Mouse (Mus musculus) layer of hippocampus, adult 9-10 months (tissue): ENCODE measurements at regions not wholly inside any gene's neighbourhood (a gene's known extent, or its start where the extent isn't known, plus 50 kb on each side); places are given as distances from the start of the nearest gene placed in this dataset.

Source experiments
- DNase-seq: peaks from one replicate; pipeline ENCODE4 v3.0.0; 2022; ENCODE audit warnings: low spot score

DNA sequence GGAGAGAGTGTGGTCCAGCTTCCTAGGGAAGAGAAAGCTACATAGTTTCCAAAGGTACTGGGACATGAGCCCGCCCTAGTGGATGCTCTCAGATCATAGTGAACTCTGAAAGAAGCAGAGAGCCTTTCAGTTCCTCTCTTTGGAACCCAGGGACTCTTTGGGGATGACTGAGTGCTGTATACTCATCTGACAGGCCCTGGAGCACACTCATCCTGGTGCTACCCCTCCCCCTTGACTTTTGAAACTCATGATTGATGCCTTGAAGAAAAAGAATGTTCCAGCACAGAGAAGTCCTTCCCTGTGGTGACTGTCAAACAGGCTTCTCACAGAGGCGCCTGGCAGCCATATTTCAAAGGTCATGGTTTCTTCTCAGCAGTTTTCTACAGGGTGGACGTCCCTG, 254.2 kb upstream of the Eif4g2 start:
- DNase-seq = no peak

DNA sequence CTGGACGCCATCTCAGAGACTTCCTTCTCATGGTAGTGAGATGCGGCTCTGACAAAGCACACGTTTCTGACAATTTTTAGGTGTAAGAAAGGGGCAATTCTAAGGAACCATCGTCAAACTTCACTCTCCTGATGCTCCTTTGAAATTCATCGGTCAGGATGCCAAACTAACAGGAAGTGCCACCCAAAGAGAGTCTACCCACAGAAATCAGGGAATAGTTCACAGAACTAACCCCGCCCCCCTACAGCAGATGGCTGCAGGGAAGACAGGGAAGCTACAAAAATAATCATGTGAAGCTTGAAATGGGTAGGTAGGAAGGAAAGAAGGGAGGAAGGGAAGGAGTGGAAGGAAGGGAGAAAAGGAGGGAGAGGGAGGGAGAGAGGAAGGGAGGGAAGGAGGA, 240.1 kb upstream of the Eif4g2 start:
- DNase-seq = no peak

DNA sequence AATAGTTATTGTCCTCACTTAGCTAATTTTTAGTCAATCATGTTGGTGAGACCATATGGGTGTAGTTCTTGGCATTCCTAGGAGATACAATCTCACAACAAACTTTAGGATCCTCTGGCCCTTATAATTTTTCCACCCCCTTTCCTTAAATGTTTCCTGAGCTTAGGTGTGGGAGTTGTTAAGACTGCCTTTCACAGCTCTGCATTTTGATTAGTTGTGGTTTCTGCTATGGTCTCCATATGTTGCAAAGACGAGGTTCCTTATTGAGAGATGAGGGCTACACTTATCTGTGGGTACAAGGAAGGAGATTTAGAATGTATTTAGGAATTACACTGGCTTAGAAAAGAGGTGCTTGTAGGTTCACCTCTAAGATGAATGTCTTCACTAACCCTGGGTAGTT, 237.1 kb upstream of the Eif4g2 start:
- DNase-seq = no peak

DNA sequence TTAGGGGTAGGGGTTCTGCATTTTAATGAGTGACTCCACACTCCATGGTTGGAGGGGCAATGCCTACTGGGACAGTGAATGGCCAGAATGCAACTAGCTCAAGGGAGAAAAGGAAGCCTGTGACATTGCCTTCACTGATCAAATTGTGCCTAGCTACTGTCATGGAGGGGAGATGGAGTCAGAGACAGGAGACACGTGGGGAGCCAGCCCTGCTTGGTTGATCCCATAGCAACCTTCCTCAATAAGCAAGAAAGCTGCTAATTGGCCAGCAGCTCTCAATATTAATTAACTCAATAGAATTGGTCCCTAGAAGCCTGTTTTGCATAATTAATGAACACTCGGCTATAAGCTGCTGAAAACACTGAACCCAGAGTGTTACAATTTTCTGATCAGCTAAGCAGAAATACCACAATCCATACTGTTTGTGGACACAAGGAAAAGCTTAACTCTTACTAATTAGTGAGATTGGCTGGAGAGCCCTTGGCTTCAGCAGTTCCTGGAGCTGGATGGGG, 233.7 kb upstream of the Eif4g2 start:
- no peak for DNase-seq

DNA sequence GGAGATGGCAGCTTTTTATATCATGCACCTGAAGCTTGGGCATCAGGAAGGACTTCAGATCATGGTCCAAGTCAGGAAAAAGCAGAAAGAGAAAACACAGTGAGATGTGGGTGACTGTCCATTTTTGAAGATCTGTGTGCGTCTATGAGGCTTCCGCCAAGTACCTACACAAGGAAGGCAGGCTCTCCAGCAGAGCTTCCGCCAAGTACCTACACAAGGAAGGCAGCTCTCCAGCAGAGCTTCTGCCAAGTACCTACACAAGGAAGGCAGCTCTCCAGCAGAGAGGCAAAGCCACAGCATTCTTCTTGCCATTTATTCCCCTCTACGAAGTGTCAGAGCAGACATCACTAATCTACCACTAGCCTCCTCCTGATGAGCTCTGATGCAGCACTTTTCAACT, 231.1 kb upstream of the Eif4g2 start:
- DNase-seq = no peak

DNA sequence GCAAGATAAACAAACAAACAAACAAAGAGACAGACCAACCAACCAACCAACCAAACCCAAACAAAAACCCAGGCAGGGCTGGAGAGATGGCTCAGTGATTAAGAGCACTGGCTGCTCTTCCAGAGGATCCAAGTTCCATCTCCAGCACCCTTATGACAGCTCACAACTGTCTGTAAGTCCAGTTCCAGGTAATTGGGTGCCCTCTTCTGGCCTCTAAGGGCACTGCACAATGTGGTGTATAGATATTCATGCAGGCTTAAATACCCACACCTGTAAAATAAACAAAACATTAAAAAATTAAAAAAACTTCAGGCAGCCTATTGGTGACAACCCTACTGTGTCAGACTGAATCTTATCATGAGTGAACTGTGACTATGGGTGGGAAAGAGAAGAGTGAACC, 222.4 kb upstream of the Eif4g2 start:
- DNase-seq = no peak

DNA sequence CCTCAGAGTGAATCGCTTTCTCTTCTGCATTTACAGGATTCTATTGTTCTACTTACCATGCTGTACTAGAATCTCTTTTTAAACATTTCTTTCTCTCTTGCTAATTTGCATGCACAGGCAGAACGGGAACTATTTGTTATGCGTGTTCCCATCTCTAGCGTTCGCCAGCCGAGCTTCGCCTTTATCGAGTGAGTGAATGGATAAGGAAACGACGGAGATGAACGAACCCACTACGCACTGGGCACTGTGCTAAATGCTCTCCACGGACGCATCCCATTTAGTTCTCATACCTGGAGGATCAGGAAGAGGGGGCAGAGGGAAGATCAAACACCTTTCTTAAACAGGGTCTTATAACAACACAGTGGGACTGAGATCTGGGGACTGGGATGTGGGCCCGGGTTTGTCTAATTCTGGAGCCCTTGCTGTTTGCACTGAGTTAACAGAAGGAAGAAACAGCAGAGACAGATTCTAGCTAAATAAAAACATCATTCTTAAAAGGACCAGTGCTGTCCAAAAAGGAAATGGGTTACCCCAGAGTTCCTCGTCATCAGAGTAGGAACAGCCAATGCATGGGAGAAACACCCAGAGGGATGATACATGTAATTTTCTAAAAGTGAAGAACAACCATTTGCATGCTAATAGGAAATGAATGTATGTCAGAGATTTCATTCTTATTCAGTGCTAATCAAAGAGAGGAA, 219.1 kb upstream of the Eif4g2 start:
- no peak for DNase-seq

DNA sequence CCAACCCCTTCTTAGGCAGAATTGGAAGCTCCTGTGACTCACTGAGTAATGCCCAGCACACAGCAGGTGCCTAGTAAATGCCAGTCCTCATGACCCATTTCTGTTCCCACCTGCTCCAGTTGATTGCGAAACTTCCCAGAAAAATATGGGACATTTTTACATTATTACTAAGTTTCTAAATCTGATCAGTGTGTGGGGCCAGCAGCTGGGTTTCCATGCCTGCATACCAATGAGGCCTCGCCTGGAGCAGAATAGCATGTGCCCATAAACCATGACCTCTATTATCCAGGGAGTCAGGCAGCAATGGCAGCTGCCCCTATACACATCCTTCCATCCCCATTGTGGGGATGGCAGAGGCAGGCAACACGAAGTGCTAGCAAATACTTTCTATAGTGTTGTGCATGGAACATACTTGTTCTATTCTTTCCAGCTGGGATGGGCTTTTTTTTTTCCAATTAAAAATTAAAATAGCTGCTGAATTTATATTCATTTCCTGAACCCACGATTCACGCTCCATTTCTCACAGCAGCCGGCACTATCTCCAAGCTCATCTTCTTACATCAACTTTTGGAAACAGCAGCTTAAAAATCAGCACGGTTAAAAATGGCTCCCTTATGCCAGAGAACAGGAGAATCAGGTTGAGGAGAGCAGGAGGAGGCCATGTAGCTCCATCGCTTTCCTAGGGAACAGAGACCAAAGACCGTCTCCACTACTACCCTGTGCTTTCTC, 214.5 kb upstream of the Eif4g2 start:
- peak; percentile 22 for DNase-seq

DNA sequence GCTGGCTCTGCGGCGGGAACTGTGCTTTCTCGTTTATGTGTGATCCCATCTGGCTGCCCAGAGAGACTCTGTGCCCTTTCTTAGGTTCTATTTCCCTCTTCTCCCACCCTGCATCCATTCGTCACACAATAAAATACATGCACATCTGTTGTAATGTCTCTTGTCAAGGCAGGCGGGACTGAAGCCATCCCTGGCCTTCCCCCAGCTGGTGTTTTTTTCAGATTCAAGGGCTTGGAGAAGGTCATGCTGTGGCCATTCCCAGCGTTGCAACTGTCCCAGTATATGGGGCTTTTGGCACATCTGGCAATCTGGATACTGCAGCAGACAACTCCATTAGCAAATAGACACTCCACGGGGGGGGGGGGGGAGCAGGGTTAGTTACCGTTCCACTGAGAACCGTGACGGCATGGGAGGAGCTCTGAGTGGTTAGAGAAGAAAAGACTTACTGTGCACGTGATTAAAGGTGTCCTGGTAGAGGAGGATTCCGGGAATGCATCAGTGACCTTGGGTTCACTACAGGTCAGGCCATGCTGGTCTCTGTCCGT, 200.7 kb upstream of the Eif4g2 start:
- DNase-seq = no peak

DNA sequence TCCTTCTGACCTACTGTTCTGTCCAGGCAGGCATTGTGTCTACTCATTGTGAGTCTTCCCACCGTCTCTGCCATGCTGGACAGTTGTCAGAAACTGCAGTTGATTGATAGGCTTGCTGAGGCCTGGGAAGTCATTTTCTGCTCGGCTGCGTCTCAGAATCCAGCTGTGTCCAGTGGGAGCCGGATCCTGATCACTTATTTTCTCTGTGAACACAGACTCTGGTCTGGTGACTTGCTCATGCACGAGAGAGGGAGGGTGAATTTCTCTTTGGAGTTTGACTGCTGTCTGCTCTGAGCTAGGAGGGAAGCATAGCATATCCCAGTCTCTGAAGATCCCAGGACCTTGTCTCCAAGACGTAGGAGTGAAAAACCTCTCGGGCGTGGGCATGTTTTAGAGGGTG, 199.5 kb upstream of the Eif4g2 start:
- no peak for DNase-seq

DNA sequence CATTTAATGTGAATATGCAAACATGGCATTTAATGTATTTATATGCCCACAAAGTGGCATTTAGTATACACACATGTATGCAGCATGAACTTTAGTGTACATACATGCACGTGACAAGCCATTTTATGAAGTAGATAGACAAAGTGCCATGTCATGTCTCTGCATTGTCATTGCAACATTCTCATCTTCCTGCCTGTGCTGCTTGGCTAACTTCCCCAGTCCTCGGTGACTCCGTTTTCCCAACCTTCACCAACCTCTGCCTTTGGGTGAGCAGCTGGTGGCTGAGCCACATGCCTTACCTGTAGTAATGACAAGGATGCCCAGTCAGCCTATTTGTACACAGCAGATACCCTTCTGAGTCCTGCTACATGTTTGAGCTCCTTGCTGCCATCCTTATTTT, 194.9 kb upstream of the Eif4g2 start:
- DNase-seq = no peak

DNA sequence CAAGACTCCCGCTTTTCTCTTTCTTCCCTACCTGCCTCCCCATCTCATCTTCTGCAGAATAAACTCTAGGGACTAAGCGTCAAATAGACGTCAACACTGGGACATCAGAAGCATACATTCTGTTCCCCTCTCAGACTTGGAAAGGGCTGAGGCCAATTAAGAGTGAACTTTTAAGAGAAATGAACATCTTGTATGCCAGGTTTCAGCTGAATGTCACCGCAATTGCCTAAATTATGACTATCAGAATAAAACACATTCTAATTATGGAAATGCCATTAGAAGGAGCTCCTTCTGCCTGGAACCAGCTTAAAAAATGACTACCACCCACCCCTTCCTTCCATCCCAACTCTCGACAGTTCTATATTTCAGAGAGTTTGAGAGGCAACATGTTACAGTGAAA, 191.0 kb upstream of the Eif4g2 start:
- DNase-seq = no peak

DNA sequence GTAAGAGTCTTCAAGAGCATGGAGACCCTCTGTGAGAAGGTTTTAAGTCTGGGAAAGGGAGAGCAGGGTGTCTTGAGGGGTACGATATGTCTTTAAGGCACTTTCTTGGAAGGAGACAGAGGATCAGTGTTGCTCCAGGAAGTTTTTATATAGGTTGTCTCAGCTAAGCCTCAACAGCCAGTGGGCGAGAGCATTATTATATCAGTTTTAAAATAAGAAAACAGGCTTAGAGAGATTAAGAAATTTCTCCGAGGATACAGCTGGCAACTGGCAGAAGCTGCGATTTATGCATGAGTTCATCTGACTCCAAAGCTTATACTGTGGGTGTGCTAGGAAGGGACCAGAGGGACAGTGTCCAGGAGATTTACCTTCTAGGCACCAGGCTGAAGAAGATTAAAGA, 188.0 kb upstream of the Eif4g2 start:
- DNase-seq = no peak

DNA sequence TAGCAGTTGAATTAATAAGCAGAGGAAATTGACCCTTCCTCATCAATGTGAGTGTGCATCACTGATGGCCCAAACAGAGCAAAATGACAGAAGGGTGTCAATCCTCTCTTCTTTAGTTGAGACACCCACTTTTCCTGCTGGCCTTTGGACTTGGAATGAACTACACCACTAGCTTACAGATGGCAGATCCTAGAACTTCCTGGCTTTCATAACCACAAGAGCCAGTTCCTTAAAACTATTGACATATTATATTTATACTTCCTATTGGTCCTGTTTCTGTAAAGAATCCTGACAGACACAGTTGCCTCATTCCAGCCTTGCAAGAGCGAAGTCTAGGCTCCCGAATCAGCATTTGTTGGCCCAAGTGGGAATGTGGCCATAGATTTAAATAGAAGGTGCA, 185.4 kb upstream of the Eif4g2 start:
- DNase-seq = no peak

DNA sequence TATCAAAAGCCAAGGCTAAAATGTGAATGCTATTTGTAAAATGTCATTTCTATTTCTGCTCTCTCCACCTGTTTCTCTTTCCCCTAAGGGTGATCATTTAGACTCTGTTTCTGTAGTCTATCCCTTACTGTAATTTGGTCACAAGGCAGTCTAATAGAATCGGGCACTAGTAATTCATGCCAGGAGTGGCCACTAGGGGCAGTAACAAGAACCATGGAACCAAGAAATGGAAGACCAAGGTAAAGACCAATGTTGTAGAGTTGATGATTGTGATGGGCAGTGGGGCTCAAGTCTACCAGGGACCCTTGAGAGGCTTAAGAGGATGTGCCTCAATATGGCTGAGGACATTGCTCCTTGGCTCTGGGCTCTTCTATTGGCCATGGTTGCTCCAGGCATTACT, 180.5 kb upstream of the Eif4g2 start:
- no peak for DNase-seq

DNA sequence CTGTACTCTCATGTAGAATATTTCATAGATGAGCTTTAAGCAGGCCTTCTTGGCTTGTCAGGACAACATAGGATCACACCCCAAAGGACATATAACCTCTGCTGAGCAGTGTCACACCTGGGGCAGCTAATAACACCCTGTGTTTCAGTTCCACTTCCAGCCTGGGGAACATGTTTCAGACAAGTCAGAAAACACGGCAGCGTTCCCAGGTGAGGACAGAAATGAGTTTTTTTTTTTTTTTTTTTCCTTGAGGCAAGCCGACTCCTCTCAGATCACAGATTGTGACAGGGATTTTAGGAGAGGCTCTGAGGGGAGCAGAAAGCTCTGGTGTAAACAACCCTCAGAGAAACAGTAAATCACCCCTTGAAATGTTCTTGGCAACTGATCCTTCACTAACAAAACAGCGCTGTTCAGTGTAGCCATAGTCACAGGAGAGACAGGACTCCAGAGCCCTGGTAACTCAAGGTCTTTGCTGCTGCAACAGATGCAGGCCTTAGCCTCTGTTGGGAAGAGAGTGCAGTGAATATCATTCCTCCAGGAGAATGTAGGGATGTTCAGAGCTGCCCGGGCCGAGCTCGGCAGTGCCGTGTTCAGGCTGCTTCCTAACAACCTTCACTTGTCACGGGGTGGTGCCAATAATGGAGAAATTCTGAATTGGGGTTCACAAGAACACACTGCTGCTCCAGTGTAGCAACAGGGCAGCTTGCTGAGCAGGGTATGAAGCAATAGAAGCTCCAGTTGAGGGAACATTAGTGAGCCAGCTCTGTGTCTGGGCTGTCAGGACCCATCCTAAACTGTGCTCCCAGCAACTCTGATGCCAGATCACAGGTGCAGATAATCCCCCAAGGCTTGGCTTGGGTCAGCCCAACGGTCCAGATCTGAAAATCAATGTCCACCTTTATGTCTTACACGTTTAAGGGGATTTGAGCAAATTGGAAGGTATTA, 177.1 kb upstream of the Eif4g2 start:
- DNase-seq = no peak

DNA sequence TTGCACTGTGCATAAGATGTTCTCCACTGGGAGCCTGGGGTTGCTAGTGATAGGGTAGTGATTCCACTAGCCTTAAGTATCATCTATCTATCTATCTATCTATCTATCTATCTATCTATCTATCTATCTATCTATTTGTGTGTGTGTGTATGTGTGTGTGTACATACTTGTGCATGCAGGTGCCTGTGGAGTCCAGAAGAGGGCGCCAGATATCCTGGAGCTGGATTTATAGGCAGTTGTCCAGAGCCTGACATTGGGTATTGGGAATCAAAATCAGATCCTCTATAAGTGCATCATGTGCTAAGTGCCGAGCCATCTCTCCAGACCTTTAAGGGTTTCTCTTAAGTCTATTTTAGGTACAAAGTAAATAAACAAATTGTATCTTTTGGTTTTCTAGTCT, 175.0 kb upstream of the Eif4g2 start:
- DNase-seq = no peak

DNA sequence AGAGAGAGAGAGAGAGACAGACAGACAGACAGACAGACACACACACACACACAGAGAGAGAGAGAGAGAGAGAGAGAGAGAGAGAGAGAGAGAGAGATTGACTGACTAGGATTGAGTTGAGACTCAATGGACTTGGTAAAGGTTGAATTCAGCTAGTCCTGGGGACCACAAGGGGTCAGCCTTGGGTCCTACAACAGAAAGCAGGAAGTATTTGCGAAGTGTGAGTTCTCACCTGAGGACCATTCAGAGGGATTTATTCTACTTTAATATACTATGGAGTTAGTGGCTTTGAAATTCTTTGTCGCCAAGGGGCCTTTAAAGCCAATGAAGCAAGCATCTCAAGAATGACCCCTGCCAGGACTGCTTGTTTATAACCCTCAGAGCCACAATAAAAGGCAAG, 173.4 kb upstream of the Eif4g2 start:
- no peak for DNase-seq

DNA sequence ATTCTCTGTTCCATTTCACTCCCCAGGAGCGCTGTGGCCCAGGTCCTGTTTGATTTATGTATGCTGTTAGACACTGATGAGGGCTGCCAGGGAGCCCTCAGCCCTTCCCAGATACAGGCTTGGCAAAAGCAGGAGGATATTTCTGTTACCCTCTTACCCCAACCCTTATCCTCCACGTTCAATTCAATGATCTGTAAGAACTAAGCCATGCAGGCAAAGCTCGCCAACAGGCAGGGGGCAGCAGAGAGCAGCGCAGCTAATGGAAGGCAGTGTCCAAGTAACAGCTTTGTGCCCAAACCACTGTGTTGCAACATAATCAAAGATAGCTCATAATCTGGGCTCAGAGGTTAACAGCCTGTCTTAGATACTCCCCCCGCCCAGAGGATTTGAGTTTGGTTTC, 166.8 kb upstream of the Eif4g2 start:
- peak; percentile 67 for DNase-seq

DNA sequence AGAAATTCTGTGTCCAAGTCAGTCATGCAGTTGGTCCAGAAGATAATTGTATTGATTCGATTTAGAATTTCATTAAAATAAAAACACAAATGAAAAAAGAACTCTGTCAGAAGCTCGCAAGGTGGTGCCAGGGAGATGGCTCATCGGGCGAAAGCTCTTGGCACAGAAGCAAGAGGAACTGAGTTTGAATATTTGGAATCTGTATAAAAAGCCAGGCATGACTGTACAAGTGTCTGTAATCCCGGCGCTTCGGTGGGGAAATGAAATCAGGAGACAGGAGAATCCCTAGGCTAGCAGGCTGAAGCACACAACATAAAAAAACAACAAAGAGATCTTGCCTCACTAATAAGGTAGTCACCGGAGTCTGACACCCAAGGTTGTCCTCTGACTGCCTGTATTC, 162.7 kb upstream of the Eif4g2 start:
- no peak for DNase-seq

DNA sequence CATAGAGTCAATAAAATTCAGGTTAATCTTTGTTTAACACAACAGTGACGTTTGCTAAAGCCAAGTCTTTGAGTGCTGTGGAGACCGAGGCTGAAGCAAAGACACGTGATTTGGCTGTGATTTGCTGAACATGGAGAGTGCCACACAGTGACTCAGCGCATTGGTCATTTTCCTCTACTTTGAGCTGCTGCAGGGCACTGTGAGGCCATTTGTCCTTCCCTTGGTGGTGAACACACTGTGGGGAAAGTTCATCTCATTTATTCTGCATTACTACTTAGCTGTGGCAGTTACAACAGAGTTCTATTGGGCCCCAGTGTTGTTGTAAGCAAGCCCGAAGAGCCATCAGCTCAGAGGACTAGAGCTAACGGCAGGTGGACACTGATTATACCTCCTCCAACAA, 162.2 kb upstream of the Eif4g2 start:
- DNase-seq = no peak

DNA sequence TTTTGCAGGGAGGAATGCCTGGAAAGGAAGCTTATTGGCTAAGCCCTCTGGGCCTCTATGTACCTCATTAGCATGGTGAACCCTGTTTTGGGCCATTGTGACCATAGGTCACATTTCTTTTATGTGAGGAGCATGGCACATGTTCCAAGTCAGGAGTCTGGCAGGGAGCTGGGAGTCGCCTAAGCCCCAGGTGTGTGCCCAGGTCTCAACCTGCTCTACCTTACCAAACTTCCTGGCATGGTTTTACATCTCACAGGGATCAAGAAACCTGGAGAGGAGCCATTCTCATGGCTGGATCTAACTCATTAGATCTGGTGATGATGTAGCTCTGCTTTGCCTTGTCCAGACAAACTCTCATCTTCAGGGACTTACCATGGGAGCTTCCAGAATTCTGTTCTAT, 161.0 kb upstream of the Eif4g2 start:
- DNase-seq = no peak
